Mouse (Mus musculus) layer of hippocampus, postnatal 14 days (tissue): ENCODE measurements around the gene Gm21936. TPM values are rescaled to one million over a fixed set of nuclear protein-coding genes. Genes with fewer than 3 reads are reported as not detected.
"Not testable (repeated sequence)": the region's sequence is repeated elsewhere in the genome, so short reads cannot be mapped to it uniquely, and the experiment has no call there.

Experiments
- DNase-seq, 2 experiments: peaks; one replicate each; pipeline ENCODE4 v3.0.0; 2021 to 2022; ENCODE audit warnings: low spot score in 2 of 2, mixed read lengths in 1 of 2
- long read RNA-seq, 2 experiments: library from polyadenylated mRNA; stranded (forward); transcript quantifications; one replicate each; pipeline ENCODE4 v2.0.0; 2021
- total RNA-seq, 2 experiments: library from RNA; stranded (reverse); gene quantifications; 2 replicates each; pipeline ENCODE4 v1.2.3; 2021

Gene Gm21936
- not detected for total RNA-seq
- long read RNA-seq, experiment 1 = 0 reads
- long read RNA-seq, experiment 2 = 0 reads

DNA sequence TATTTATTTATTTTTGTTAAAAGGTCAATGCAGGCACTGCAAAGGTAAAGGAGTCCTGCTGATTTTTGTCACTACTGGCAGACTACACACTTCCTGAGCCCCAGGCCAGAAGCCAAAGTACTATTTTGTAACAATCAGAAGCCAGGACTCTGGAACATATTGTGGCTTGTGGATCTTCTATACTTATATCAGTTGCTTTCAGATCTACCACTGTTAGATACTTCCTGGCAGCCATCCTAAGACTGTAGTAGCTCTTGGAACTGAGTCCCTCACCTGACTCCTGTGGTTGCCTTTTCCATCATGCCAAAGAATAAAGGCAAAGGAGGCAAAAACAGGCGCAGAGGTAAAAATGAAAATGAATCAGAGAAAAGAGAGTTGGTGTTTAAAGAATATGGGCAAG is at the start of gene Gm21936:
TSS of gene Gm21936 (plus strand) at position 301 of the 400 bp plus-strand sequence.
- DNase-seq = not testable (repeated sequence)

GRCm38 (mm10) chr12:87775655-87776054 is 19.7 kb upstream of the Gm21936 start, which contains the start of gene Gm21319:
Gene Gm21319, minus strand, starts transcription at chr12:87775755.
- DNase-seq = not testable (repeated sequence)

- DNase-seq = not testable (repeated sequence)
Measured at GRCm38 (mm10) chr12:87797971-87798370, 2.7 kb downstream of the Gm21936 start.

GRCm38 (mm10) chr12:87816277-87816676 is 21.0 kb downstream of the Gm21936 start, which contains the start of gene BB287469:
Gene BB287469, plus strand, starts transcription at chr12:87816577.
- not testable (repeated sequence) for DNase-seq

DNA sequence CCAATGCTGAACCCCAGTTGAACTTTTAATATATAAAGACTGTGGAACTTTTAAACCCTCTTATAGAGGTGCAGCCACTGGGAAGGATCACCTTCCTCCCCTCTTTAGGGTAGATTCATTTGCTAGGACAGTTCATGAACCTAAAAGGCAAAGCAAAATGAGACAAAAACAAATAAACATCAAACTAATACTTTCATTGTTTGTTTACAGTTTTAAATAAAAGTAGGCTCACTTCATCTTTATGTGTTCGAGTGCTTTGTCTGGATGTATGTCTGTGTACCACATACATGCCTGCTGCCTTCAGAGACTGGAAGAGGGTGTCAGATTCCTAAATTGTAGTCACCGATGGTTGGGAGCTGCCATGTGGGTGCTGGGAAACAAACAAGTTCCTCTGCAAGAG is 46.9 kb downstream of the Gm21936 start, which contains the start of gene Gm2001:
TSS of gene Gm2001 (minus strand) at position 101 of the 400 bp plus-strand sequence.
- DNase-seq = not testable (repeated sequence)

Other genes with a start within 250 kb of the Gm21936 start
- not detected for gene Oog1, start 192.8 kb upstream of the Gm21936 start, total RNA-seq
- not detected for gene Gm4027, start 176.6 kb upstream of the Gm21936 start, total RNA-seq
- not detected for gene Gm16381, start 150.9 kb upstream of the Gm21936 start, total RNA-seq
- gene Gm21319, start 19.8 kb upstream of the Gm21936 start, total RNA-seq = not detected
- not detected for gene BB287469, start 21.1 kb downstream of the Gm21936 start, total RNA-seq
- not detected for gene Gm2001, start 46.8 kb downstream of the Gm21936 start, total RNA-seq
- gene Gm2016, start 78.6 kb downstream of the Gm21936 start, total RNA-seq = not detected
- not detected for gene Gm2022, start 99.9 kb downstream of the Gm21936 start, total RNA-seq
- gene Gm2035, start 124.3 kb downstream of the Gm21936 start, total RNA-seq = not detected
- not detected for gene Gm2042, start 158.6 kb downstream of the Gm21936 start, total RNA-seq
- gene Gm2075, start 216.3 kb downstream of the Gm21936 start, total RNA-seq = not detected
- not detected for gene Gm6803, start 223.3 kb downstream of the Gm21936 start, total RNA-seq
- gene Gm2056, start 231.5 kb downstream of the Gm21936 start, total RNA-seq = not detected